Mouse (Mus musculus) mouse embryonic stem cell (cell line): ENCODE data around the gene Kazn.

Experiments used
- in situ Hi-C, 2 experiments: fragments of 300-500 bp; cut with MboI; formaldehyde crosslinking; loops; 1 replicate in 1 of 2; 3 replicates in 1 of 2; pipeline ENCODE4 v1.14.3; 2019 to 2020; ENCODE audit warnings: low sequenced_read_pairs in 2 of 2, low pct_unique_long_range_greater_than_20kb in 1 of 2, mixed read lengths in 1 of 2; ENCODE audit not compliant: unreplicated experiment in 1 of 2

Kazn gene

GRCm38 (mm10) chr4:142214532-142214931 is 24.7 kb downstream of the Kazn start:
- in situ Hi-C loops, result no loop called here

GRCm38 (mm10) chr4:142212425-142212824 is 26.8 kb downstream of the Kazn start:
- in situ Hi-C loops, result no loop called here

- in situ Hi-C loops, result no loop called here
Measured at GRCm38 (mm10) chr4:142209884-142210283, 29.3 kb downstream of the Kazn start.

- in situ Hi-C loops, result no loop called here
Measured at GRCm38 (mm10) chr4:142209476-142209875, 29.7 kb downstream of the Kazn start.

- in situ Hi-C loops, result no loop called here
Measured at GRCm38 (mm10) chr4:142205693-142206092, 33.5 kb downstream of the Kazn start.

- in situ Hi-C loops, result no loop called here
Measured at GRCm38 (mm10) chr4:142196626-142197025, 42.6 kb downstream of the Kazn start.

GRCm38 (mm10) chr4:142193780-142194179 is 45.4 kb downstream of the Kazn start:
- in situ Hi-C loops, result loop anchor here in 1 of 2 experiments (5.0 kb wide), 1 partner anchor 36 kb away; no protein-coding TSS in a partner anchor

- in situ Hi-C loops, result loop anchor here in 1 of 2 experiments (5.0 kb wide), 1 partner anchor 36 kb away; no protein-coding TSS in a partner anchor
Measured at GRCm38 (mm10) chr4:142193151-142193578, 46.0 kb downstream of the Kazn start.

- in situ Hi-C loops, result loop anchor here in 1 of 2 experiments (5.0 kb wide), 1 partner anchor 33 kb away; no protein-coding TSS in a partner anchor
Measured at GRCm38 (mm10) chr4:142189960-142190359, 49.2 kb downstream of the Kazn start.

GRCm38 (mm10) chr4:142188501-142188900 is 50.7 kb downstream of the Kazn start:
- in situ Hi-C loops, result no loop called here

- in situ Hi-C loops, result no loop called here
Measured at GRCm38 (mm10) chr4:142186155-142186554, 53.0 kb downstream of the Kazn start.

GRCm38 (mm10) chr4:142185533-142185900 is 53.7 kb downstream of the Kazn start:
- in situ Hi-C loops, result no loop called here

GRCm38 (mm10) chr4:142184852-142185532 is 54.2 kb downstream of the Kazn start:
- in situ Hi-C loops, result no loop called here

GRCm38 (mm10) chr4:142183591-142183990 is 55.6 kb downstream of the Kazn start:
- in situ Hi-C loops, result no loop called here

GRCm38 (mm10) chr4:142183015-142183414 is 56.2 kb downstream of the Kazn start:
- in situ Hi-C loops, result no loop called here

GRCm38 (mm10) chr4:142181646-142182045 is 57.6 kb downstream of the Kazn start:
- in situ Hi-C loops, result no loop called here

GRCm38 (mm10) chr4:142180874-142181273 is 58.3 kb downstream of the Kazn start:
- in situ Hi-C loops, result no loop called here

- in situ Hi-C loops, result no loop called here
Measured at GRCm38 (mm10) chr4:142180289-142180688, 58.9 kb downstream of the Kazn start.

- in situ Hi-C loops, result no loop called here
Measured at GRCm38 (mm10) chr4:142179531-142179930, 59.7 kb downstream of the Kazn start.

- in situ Hi-C loops, result no loop called here
Measured at GRCm38 (mm10) chr4:142176732-142177131, 62.5 kb downstream of the Kazn start.
